Mouse (Mus musculus) forebrain, embryonic 12.5 days (tissue): ENCODE measurements around the gene Atl2. TPM values are rescaled to one million over a fixed set of nuclear protein-coding genes. Genes with fewer than 3 reads are reported as not detected.

Source experiments
- ATAC-seq: fragments of 200-750 bp; cut with Nextera tagmentation; 2 replicates; pipeline ENCODE4 v1.8.0; 2017; ENCODE audit warnings: moderate TSS enrichment; ENCODE audit not compliant: low FRiP score
- H3K27ac ChIP-seq: fragments of 300-500 bp; sonication (generic); 2 replicates; pipeline ENCODE4 v1.5.1; 2016; ENCODE audit warnings: mild to moderate bottlenecking
- H3K27me3 ChIP-seq: fragments of 300-500 bp; sonication (generic); 2 replicates; pipeline ENCODE4 v1.6.1; 2016; ENCODE audit warnings: mild to moderate bottlenecking
- H3K36me3 ChIP-seq: fragments of 300-500 bp; sonication (generic); replicated peaks from 2 replicates; pipeline ENCODE4 v1.6.1; 2016; ENCODE audit warnings: mild to moderate bottlenecking
- H3K4me1 ChIP-seq: fragments of 300-500 bp; sonication (generic); 2 replicates; pipeline ENCODE4 v1.6.1; 2016
- H3K4me2 ChIP-seq: fragments of 300-500 bp; sonication (generic); 2 replicates; pipeline ENCODE4 v1.6.1; 2016; ENCODE audit warnings: mild to moderate bottlenecking, moderate library complexity
- H3K4me3 ChIP-seq: fragments of 300-500 bp; sonication (generic); replicated peaks from 2 replicates; pipeline ENCODE4 v1.5.1; 2016; ENCODE audit warnings: mild to moderate bottlenecking
- H3K9ac ChIP-seq: fragments of 300-500 bp; sonication (generic); 2 replicates; pipeline ENCODE4 v1.6.1; 2016; ENCODE audit warnings: mild to moderate bottlenecking
- H3K9me3 ChIP-seq: fragments of 300-500 bp; sonication (generic); 2 replicates; pipeline ENCODE4 v1.6.1; 2016
- whole genome bisulfite sequencing: fragments of 180-500 bp; shearing (Covaris S2); methylation state at CpG from one replicate; pipeline ENCODE4 v1.1.7; 2016; 5-methylcytosine and 5-hydroxymethylcytosine counted together
- polyA plus RNA-seq: library from polyadenylated mRNA; unstranded; fragments of >200 nt; fragmentation: Nextera tagmentation; extraction: Ambion mirVana; gene quantifications from 2 replicates; pipeline ENCODE4 v1.2.1, GENCODE M21; 2016

The Atl2 gene
- polyA plus RNA-seq, 1 experiment from 2014 or later = 38.1 TPM

DNA sequence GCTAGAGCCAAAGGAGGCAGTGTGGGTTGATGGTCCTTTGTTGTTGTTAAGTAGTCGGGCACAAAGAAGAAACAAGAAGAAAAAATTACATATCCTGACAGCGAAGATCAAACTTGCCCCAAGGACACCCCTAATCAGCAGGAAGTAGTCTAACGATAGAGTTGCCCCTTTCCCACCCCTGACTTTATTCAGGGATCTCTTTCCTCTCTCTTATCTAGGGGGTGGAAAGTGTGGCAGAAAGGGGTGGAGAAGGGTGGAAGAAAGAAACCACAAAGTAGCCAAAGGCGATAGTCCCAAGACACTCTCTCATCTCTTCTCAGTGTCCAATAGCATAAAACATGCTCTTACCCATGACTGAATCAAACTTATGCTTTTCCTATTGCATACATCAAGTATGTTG is 1.9 kb downstream of the Atl2 start:
- Histone ChIP-seq H3K27me3 (peaks cover 20% of the 10 kb centered on the region), H3K36me3 (no peaks in the 10 kb centered on the region), H3K4me2 (peak overlapping the region; percentile 80), H3K9ac (no peak overlapping the region; the same call in 1 of the 2 replicates), H3K27ac (no peak overlapping the region), H3K4me1 (peaks cover 35% of the 10 kb centered on the region), H3K4me3 (peak overlapping the region; percentile 96; the same call in 1 of the 2 replicates), H3K9me3 (no peaks in the 10 kb centered on the region)
- no peak for ATAC-seq
- WGBS = 75% methylated on average over 4 of the region's 4 CpGs

GRCm38 (mm10) chr17:79891944-79892343 is 4.0 kb downstream of the Atl2 start:
- H3K9ac ChIP-seq = no peak overlapping the region; the same call in 1 of the 2 replicates
- H3K27ac ChIP-seq = no peak overlapping the region
- H3K36me3 ChIP-seq = no peaks in the 10 kb centered on the region
- 80% methylated on average over 7 of the region's 7 CpGs for WGBS
- no peaks in the 10 kb centered on the region for H3K9me3 ChIP-seq
- H3K4me3 ChIP-seq = no peak overlapping the region
- no peak for ATAC-seq
- H3K27me3 ChIP-seq = peaks cover 7% of the 10 kb centered on the region
- peaks cover 35% of the 10 kb centered on the region for H3K4me1 ChIP-seq
- no peak overlapping the region for H3K4me2 ChIP-seq

GRCm38 (mm10) chr17:79887926-79888325 is 8.0 kb downstream of the Atl2 start:
- 43% methylated on average over 1 of the region's 1 CpGs for WGBS
- no peaks in the 10 kb centered on the region for H3K36me3 ChIP-seq
- no peak overlapping the region for H3K4me2 ChIP-seq
- peaks cover 10% of the 10 kb centered on the region for H3K4me1 ChIP-seq
- no peak overlapping the region for H3K4me3 ChIP-seq
- H3K27ac ChIP-seq = no peak overlapping the region
- no peak overlapping the region for H3K9ac ChIP-seq
- H3K27me3 ChIP-seq = no peaks in the 10 kb centered on the region
- no peak for ATAC-seq
- no peaks in the 10 kb centered on the region for H3K9me3 ChIP-seq

DNA sequence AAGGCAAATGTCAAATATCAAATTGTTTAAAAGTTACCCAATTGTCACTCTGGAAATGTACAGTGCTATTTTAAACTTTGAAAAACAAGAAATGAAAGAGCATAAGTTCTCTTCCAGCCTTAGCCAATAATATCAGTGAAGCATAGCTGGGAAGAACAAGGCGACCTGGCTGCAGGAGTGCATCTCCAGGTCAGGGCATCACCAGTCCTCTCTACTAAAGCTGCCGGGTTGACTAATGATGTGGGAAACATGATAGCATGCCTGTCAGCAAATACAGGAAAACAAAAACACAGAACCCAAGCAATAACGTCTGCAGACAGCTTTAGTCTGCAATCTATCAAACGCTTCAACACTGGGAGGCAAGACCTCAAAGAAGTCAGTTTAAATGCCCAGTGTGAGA is 12.7 kb downstream of the Atl2 start:
- WGBS = 55% methylated on average over 4 of the region's 4 CpGs
- Histone ChIP-seq H3K36me3 (no peaks in the 10 kb centered on the region), H3K27me3 (no peaks in the 10 kb centered on the region), H3K9ac (no peak overlapping the region), H3K4me3 (no peak overlapping the region), H3K9me3 (no peaks in the 10 kb centered on the region), H3K4me1 (no peaks in the 10 kb centered on the region), H3K27ac (no peak overlapping the region), H3K4me2 (no peak overlapping the region)
- no peak for ATAC-seq

DNA sequence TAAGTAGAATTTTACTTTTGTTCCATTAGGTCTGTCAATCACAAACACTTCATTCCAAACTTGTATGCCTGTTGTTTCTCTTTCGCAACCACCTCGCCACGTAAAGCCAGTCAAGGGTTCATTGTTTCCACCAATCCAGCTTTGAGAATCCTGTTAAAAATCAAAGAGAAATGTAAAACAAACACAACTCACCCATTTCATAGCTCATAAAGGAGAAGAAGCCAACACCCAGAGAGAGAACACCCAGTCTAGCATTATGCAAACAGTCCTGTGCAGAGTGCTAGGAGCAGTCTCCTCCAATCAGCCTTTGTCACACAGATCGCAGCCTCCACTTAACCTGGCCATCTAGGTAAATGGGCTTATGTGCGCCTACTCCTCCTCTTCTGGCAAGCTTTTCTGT is 30.9 kb downstream of the Atl2 start:
- Histone ChIP-seq H3K4me3 (no peak overlapping the region), H3K27ac (no peak overlapping the region), H3K36me3 (peaks cover 36% of the 10 kb centered on the region), H3K27me3 (no peaks in the 10 kb centered on the region), H3K4me2 (no peak overlapping the region), H3K9ac (no peak overlapping the region), H3K9me3 (no peaks in the 10 kb centered on the region), H3K4me1 (no peaks in the 10 kb centered on the region)
- WGBS = 87% methylated on average over 5 of the region's 5 CpGs
- ATAC-seq = no peak

DNA sequence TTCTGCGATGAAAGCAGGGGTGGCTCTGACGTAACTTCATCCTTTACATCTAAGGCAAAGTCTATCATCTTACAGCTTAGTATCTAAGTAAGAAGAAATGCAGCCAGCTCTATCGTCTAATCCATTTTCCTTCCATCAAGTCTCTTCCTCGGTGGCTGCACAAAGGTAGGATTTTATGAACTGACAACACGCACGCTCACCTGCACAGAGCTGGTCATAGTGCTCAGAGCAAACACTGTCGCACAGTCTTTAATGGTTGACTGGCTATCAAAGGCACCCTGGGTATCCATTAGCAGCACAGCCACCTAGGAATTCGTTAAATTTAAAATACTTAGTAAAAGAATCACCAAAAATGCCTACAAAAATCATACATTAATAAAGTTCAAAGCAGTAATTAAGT is 31.4 kb downstream of the Atl2 start:
- H3K9ac ChIP-seq = no peak overlapping the region
- no peak overlapping the region for H3K27ac ChIP-seq
- no peaks in the 10 kb centered on the region for H3K27me3 ChIP-seq
- no peaks in the 10 kb centered on the region for H3K9me3 ChIP-seq
- no peak overlapping the region for H3K4me2 ChIP-seq
- 64% methylated on average over 8 of the region's 8 CpGs for WGBS
- ATAC-seq = no peak
- no peak overlapping the region for H3K4me3 ChIP-seq
- H3K36me3 ChIP-seq = peaks cover 37% of the 10 kb centered on the region
- H3K4me1 ChIP-seq = no peaks in the 10 kb centered on the region

GRCm38 (mm10) chr17:79862038-79862437 is 33.9 kb downstream of the Atl2 start:
- H3K9me3 ChIP-seq = no peaks in the 10 kb centered on the region
- no peak overlapping the region for H3K27ac ChIP-seq
- no peak overlapping the region for H3K9ac ChIP-seq
- 65% methylated on average over 1 of the region's 1 CpGs for WGBS
- H3K4me1 ChIP-seq = no peaks in the 10 kb centered on the region
- no peak for ATAC-seq
- no peaks in the 10 kb centered on the region for H3K27me3 ChIP-seq
- H3K36me3 ChIP-seq = peaks cover 53% of the 10 kb centered on the region
- no peak overlapping the region for H3K4me2 ChIP-seq
- H3K4me3 ChIP-seq = no peak overlapping the region

- Histone ChIP-seq H3K4me2 (no peak overlapping the region), H3K4me1 (no peaks in the 10 kb centered on the region), H3K9me3 (no peaks in the 10 kb centered on the region), H3K36me3 (peaks cover 71% of the 10 kb centered on the region), H3K27me3 (no peaks in the 10 kb centered on the region), H3K4me3 (no peak overlapping the region), H3K9ac (no peak overlapping the region), H3K27ac (no peak overlapping the region)
- 85% methylated on average over 8 of the region's 8 CpGs for WGBS
- no peak for ATAC-seq
Observed at GRCm38 (mm10) chr17:79855533-79855932, 40.4 kb downstream of the Atl2 start.

- WGBS = 90% methylated on average over 5 of the region's 5 CpGs
- 0 out of 2 replicates have a peak, but pooled peaks cover 4% of the 10 kb centered on the region for H3K27me3 ChIP-seq
- ATAC-seq = no peak
- H3K9ac ChIP-seq = no peak overlapping the region
- H3K4me3 ChIP-seq = no peak overlapping the region
- peaks cover 45% of the 10 kb centered on the region for H3K36me3 ChIP-seq
- no peak overlapping the region for H3K4me2 ChIP-seq
- H3K4me1 ChIP-seq = no peaks in the 10 kb centered on the region
- H3K9me3 ChIP-seq = no peaks in the 10 kb centered on the region
- no peak overlapping the region for H3K27ac ChIP-seq
Observed at GRCm38 (mm10) chr17:79848385-79848784, 47.5 kb downstream of the Atl2 start.

- H3K36me3 ChIP-seq = peaks cover 23% of the 10 kb centered on the region
- H3K4me2 ChIP-seq = no peak overlapping the region
- no peak overlapping the region for H3K9ac ChIP-seq
- 0 out of 2 replicates have a peak, but pooled peaks cover 4% of the 10 kb centered on the region for H3K27me3 ChIP-seq
- WGBS = 94% methylated on average over 2 of the region's 2 CpGs
- no peaks in the 10 kb centered on the region for H3K9me3 ChIP-seq
- no peak overlapping the region for H3K4me3 ChIP-seq
- H3K27ac ChIP-seq = no peak overlapping the region
- no peak for ATAC-seq
- no peaks in the 10 kb centered on the region for H3K4me1 ChIP-seq
Observed at GRCm38 (mm10) chr17:79846182-79846581, 49.7 kb downstream of the Atl2 start.

DNA sequence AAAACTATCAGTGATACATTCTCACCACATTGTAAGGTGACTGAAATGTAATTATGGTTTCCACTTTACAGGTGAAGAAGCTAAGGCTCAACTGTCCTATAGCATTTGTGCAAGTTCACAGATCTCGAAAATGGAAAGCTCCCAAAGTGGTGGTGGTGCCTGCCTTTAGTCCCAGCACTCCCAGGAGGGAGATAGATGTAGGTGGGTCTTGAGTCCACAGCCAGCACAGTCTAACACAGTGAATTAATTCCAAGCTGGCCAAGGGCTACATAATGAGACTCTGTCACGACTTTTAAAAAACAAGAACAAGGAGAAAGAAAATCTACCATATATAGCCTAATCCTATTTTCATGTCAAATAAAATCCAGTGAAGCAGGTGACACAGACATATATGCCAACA is 50.2 kb downstream of the Atl2 start:
- H3K4me2 ChIP-seq = no peak overlapping the region
- no peak for ATAC-seq
- no peaks in the 10 kb centered on the region for H3K4me1 ChIP-seq
- H3K4me3 ChIP-seq = no peak overlapping the region
- no peaks in the 10 kb centered on the region for H3K9me3 ChIP-seq
- peaks cover 21% of the 10 kb centered on the region for H3K36me3 ChIP-seq
- H3K9ac ChIP-seq = no peak overlapping the region
- H3K27me3 ChIP-seq = 0 out of 2 replicates have a peak, but pooled peaks cover 4% of the 10 kb centered on the region
- WGBS = 79% methylated on average over 2 of the region's 2 CpGs
- H3K27ac ChIP-seq = no peak overlapping the region

GRCm38 (mm10) chr17:79840254-79841238 is 55.4 kb downstream of the Atl2 start:
- Histone ChIP-seq H3K4me2 (no peak overlapping the region), H3K36me3 (no peaks in the 10 kb centered on the region), H3K4me1 (no peaks in the 10 kb centered on the region), H3K27ac (no peak overlapping the region), H3K4me3 (no peak overlapping the region), H3K9me3 (no peaks in the 10 kb centered on the region), H3K9ac (no peak overlapping the region), H3K27me3 (0 out of 2 replicates have a peak, but pooled peaks cover 4% of the 10 kb centered on the region)
- 48% methylated on average over 7 of the region's 7 CpGs for WGBS
- ATAC-seq = peak; percentile 81

DNA sequence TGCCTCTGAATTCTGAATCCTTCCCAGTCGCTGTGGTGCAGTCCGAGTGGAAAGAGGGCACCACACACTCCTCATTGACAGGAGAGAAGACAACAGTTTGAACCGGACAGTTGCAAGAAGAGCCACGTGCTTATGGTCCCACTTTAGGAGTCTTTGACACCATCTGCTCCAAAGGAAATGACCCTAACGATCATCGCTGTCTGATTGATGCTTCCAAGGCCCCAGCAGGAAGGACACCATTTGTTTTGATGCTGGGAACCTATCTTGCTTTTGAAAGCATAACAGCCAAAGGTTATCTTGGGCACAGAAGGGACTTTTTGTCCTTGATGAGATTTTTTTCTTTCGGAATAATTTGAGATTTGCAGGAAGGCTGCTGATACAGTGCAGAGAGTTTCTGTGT is 58.9 kb downstream of the Atl2 start:
- H3K27me3 ChIP-seq = no peaks in the 10 kb centered on the region
- no peak overlapping the region for H3K4me3 ChIP-seq
- 79% methylated on average over 7 of the region's 7 CpGs for WGBS
- no peak overlapping the region for H3K27ac ChIP-seq
- H3K4me2 ChIP-seq = no peak overlapping the region
- no peaks in the 10 kb centered on the region for H3K36me3 ChIP-seq
- ATAC-seq = no peak
- H3K9me3 ChIP-seq = no peaks in the 10 kb centered on the region
- H3K4me1 ChIP-seq = no peaks in the 10 kb centered on the region
- no peak overlapping the region for H3K9ac ChIP-seq
